Mouse (Mus musculus): ENCODE measurements around the gene Borcs8. TPM values are rescaled to one million over a fixed set of nuclear protein-coding genes. Genes with fewer than 3 reads are reported as not detected.

Gene Borcs8
- polyA plus RNA-seq, 1 experiment from 2014 or later: 42.1 TPM

DNA sequence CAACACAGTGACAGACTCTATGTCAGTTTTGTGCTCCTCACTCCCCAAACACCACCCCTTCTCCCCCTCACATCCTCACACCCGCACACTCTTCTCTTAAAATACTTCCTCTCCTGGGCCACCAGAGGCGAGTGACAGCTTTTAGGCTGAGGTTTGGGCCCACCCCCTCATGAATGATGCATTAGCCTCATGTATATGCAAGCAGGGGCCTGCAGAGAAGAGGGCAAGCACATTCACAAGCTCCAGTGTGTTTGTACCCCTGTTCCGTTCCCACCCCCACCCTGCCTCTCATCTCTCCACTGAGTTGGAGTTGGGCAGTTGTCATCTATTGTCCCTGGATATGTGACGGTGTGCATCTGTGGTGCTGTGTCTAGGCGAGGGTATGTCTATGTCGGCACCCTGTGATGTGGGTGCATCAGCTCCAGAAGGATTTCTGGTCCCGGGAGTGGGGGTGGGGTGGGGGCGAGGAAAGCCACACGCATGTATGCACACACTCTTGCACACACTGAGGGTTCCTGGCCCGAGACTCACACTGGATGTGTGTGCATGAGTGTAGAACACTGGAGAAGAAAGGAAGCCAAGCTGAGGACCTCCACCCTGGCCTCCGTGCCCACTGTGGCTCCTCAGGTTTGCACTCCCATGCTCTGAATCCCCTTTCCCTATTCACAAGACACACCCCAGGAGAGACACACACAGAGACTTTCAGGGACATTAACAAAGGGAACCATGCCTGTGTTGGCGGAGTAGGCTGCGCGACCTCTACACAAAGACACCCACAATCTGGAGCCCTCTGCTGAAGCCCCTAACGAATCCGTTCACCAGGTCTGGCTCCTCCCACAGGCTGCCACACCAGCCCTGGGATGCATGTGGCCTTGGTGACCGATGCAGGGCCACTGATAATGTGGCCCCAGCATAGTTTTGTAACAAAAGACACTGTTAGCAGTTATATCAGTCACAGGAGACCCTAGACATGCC lies 20.3 kb upstream of the Borcs8 start:
- Histone ChIP-seq H3K9me3 (replicated peaks) (no peaks in the 10 kb centered on the region), H3K4me2 (replicated peaks) (peak overlapping the region; percentile 81), H3K4me3 (peak overlapping the region; percentile 65), H3K9ac (peak overlapping the region; percentile 88), H3K36me3 (peaks cover 28% of the 10 kb centered on the region), H3K4me1 (peaks cover 27% of the 10 kb centered on the region), H3K27me3 (peaks cover 46% of the 10 kb centered on the region), H3K27ac (peak overlapping the region; percentile 98)
- 5% methylated on average over 17 of the region's 17 CpGs for WGBS
- peak; percentile 91 for ATAC-seq (ENCODE audit: low FRiP score)

DNA sequence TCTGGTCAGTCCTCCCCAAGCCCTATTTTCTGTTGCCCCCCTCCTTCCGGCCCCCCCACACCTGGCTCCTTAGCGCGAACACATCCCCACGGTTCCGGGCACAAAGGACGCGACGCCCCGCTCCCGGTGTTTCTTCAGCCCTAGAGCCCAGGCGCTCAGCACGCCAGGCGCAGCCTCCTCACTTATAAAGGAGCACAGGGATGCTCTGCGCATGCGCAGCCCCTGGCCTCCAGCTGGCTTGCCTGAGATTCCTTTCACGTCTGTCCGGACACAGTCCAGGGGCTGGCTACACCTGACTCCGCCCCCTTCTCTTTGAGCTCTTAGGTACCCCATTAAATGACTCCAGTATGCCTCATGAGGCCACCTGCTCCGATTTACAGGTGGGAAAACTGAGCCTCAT lies 18.6 kb upstream of the Borcs8 start, which contains the start of gene Ncan:
TSS of gene Ncan (minus strand) at position 207 of the 400 bp plus-strand sequence.
- H3K4me3 ChIP-seq: peak within 1 kb of the TSS; percentile 65
- 2% methylated on average over 19 of the region's 19 CpGs for WGBS
- H3K9ac ChIP-seq: peak within 1 kb of the TSS; percentile 88
- ATAC-seq (ENCODE audit: low FRiP score): peak; percentile 64
- peaks cover 11% of the 10 kb centered on the region; the same call in 1 of the 2 replicates for H3K36me3 ChIP-seq
- H3K4me1 ChIP-seq: peaks cover 27% of the 10 kb centered on the region
- H3K9me3 ChIP-seq (replicated peaks): no peaks in the 10 kb centered on the region
- H3K27ac ChIP-seq: peak within 1 kb of the TSS; percentile 98
- peak within 1 kb of the TSS; percentile 81 for H3K4me2 ChIP-seq (replicated peaks)
- peaks cover 36% of the 10 kb centered on the region for H3K27me3 ChIP-seq

DNA sequence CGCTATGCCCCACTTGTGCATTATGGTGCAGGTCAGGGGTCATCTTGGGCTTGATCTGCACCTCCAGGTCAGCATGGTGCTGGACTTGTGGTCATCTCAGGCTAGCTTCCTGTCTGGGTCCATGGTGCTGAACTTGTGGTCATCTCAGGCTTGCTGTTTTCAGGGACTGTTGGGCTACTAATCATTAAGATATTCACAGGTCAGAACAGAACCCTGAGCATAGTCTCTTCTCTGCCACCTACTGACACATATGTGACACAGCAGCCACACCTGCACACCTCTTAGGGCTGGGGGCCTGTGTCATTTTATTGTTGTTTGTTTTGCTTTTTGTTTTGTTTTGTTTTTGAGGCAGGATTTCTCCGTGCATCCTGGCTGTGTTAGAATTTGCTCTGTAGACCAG lies 16.4 kb upstream of the Borcs8 start:
- peaks cover 13% of the 10 kb centered on the region for H3K4me1 ChIP-seq
- H3K9me3 ChIP-seq (replicated peaks): no peaks in the 10 kb centered on the region
- no peak overlapping the region for H3K9ac ChIP-seq
- no peaks in the 10 kb centered on the region for H3K36me3 ChIP-seq
- H3K4me2 ChIP-seq (replicated peaks): no peak overlapping the region
- no peak overlapping the region for H3K4me3 ChIP-seq
- peaks cover 24% of the 10 kb centered on the region for H3K27me3 ChIP-seq
- WGBS: 49% methylated on average over 2 of the region's 2 CpGs
- no peak for ATAC-seq (ENCODE audit: low FRiP score)
- H3K27ac ChIP-seq: no peak overlapping the region

DNA sequence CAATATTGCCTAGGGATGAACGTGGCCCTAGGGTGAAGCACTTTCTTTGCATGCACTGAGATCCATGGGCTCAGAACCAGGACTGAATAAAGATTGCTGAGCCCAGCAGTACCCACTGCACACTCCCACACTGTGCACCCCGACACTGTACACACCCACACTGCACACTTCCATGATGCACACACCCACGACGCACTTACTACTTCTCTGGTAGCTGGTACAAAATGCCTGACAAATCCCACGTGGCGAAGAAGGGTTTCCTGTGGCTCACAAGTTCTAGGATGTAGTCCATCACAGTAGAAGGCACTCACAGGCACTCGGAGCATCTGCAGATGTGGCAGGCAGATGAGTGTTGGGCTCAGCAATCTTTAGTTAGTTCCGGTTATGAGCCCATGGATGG lies 14.3 kb upstream of the Borcs8 start:
- H3K27ac ChIP-seq: no peak overlapping the region
- H3K27me3 ChIP-seq: peaks cover 13% of the 10 kb centered on the region
- H3K36me3 ChIP-seq: no peaks in the 10 kb centered on the region
- no peaks in the 10 kb centered on the region for H3K9me3 ChIP-seq (replicated peaks)
- 65% methylated on average over 8 of the region's 8 CpGs for WGBS
- H3K4me2 ChIP-seq (replicated peaks): no peak overlapping the region
- H3K9ac ChIP-seq: no peak overlapping the region
- no peak for ATAC-seq (ENCODE audit: low FRiP score)
- peaks cover 6% of the 10 kb centered on the region for H3K4me1 ChIP-seq
- no peak overlapping the region for H3K4me3 ChIP-seq

DNA sequence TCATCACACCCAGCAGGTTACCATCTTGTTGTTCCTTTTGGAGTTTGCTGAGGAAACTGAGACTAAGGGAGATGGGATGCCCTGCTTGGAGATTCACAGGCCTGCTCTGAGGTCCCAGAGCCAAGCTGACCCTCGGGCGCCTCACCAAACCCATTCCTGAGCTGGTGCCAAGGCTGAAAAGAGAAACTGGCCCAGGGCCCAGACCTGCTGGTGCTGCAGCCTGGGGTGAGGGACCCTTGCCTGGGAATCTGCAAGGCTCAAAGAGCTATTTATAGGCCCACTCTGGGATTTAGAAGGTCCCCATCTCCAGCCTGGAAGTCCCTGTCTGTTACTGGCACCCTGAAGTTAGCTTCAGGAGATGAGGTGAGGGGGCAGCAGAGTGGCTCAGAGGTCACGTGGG lies 10.9 kb upstream of the Borcs8 start:
- WGBS: 77% methylated on average over 3 of the region's 3 CpGs
- H3K4me1 ChIP-seq: peaks cover 11% of the 10 kb centered on the region
- ATAC-seq (ENCODE audit: low FRiP score): no peak
- H3K4me2 ChIP-seq (replicated peaks): no peak overlapping the region
- H3K27ac ChIP-seq: no peak overlapping the region
- H3K9ac ChIP-seq: no peak overlapping the region
- H3K4me3 ChIP-seq: no peak overlapping the region
- peaks cover 10% of the 10 kb centered on the region for H3K27me3 ChIP-seq
- no peaks in the 10 kb centered on the region for H3K9me3 ChIP-seq (replicated peaks)
- H3K36me3 ChIP-seq: peaks cover 12% of the 10 kb centered on the region

DNA sequence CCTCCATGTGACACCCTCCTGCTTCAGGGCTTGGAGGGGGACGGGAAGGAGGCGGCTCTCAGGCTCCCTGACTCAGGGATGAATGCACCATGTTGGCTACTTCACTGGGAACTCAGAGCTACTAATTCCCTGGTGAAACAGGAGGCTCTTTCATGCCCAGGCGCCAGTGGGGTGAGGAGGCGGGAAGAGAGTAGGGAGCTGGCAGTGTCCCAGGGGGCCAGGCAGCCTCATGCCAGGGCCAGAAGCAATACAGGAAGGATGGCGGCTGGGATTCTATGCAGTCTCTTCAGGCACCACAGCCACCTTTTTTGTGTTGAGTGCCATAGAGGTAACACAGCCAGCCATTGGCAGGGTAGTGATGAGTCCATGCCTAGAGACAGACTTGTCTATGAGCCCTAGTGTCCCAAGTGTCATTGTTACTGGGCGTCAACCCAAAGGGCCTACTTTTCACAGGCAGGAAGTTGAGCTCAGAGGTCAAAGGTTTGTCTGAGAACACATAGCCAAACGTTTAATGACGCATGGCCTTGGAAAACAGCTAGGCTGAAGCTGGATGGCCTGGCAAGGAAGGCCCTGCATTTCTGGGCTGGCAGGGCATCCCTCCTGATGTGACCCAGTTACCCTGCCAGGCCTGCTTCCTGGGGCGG lies 9.9 kb upstream of the Borcs8 start:
- no peak overlapping the region for H3K27ac ChIP-seq

DNA sequence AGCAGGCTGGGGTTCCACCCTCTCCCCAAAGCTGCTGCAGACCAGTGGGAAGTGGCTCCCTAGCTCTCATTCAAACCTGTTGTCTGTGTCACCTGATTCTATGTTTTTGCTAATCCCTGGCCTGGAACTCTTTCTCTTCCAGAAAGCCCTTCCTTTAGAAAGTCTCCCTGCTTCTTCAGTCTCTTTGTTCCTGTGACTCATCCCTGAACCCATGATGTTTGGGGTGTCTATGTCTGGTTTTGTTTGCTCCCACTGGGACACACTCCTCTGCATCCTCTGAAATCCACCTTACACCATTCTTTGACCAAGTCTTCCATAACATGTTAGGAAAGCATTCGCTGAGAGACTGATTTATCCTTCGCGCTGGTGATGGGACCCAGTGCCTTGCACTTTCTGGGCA lies 9.2 kb upstream of the Borcs8 start:
- ATAC-seq (ENCODE audit: low FRiP score): no peak
- no peak overlapping the region for H3K4me2 ChIP-seq (replicated peaks)
- no peak overlapping the region for H3K4me3 ChIP-seq
- WGBS: 78% methylated on average over 3 of the region's 3 CpGs
- no peaks in the 10 kb centered on the region; the same call in 1 of the 2 replicates for H3K27me3 ChIP-seq
- peaks cover 28% of the 10 kb centered on the region for H3K36me3 ChIP-seq
- peaks cover 11% of the 10 kb centered on the region for H3K4me1 ChIP-seq
- H3K9me3 ChIP-seq (replicated peaks): no peaks in the 10 kb centered on the region
- H3K27ac ChIP-seq: no peak overlapping the region
- H3K9ac ChIP-seq: no peak overlapping the region

More for the DNA sequence above, 9.9 kb upstream of the Borcs8 start:
- Histone ChIP-seq H3K4me1 (peaks cover 11% of the 10 kb centered on the region), H3K27me3 (peaks cover 3% of the 10 kb centered on the region), H3K9ac (no peak overlapping the region), H3K4me2 (replicated peaks) (no peak overlapping the region), H3K9me3 (replicated peaks) (no peaks in the 10 kb centered on the region), H3K36me3 (peaks cover 22% of the 10 kb centered on the region), H3K4me3 (no peak overlapping the region)
- 71% methylated on average over 9 of the region's 9 CpGs for WGBS
- ATAC-seq (ENCODE audit: low FRiP score): 0 out of 2 replicates have a peak, but pooled peaks have one; percentile 24

DNA sequence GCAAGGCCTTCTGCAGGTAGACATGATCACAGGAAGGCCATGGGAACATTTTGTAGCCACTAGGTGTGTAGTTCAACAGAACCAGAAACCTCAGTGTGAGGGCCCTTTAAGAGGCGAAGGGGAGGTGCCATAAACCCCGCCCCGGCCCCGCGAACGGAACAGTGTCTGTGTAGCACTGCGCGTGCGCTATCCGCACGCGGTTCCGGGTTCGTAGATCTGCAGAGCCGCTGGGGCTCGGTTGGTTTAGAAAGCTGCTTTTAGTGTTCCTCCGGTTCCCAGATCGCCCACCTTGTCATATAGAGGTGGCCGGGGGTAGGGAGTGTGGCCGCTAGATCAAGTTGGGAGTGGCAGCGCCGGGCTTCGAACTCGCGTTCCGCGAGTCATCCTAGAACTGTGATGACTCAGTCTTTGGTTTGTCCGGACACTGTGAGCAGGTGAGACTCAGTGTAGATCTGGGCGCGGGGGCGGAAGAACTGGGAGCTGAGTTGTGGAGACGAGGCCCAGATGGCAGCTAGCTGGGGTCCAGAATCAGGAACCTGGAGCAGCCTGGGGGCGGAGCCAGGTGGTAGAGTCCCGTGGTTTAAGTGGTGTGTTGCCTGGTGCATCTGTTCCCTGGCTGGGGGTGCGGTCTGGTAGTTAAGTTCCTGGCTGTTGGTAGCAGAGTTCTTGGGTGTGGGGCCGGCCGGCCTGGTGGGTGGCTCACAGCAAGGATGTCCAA lies 8.0 kb upstream of the Borcs8 start, which contains the start of gene Nr2c2ap:
TSS of gene Nr2c2ap (plus strand) at position 168 of the 718 bp plus-strand sequence.
- ATAC-seq (ENCODE audit: low FRiP score): peak; percentile 87

DNA sequence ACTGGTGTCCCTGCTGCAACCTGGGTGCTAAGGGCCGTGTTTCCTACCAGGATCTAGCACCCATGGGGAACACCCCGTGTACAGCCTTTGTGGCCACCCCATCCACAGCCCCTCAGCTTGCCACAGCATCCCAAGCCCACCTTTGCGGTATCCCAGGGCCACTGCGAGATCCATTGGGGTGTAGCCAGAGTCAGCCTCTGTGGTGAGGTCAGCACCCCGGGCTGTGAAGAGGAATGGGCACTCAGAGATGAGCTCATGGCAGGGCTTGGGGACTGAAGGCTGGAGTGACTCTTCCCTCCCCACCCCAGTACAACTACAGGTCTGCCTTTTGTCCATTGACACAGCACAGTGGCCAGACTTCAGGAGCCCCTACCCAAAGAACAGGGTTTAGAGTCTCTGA lies 5.2 kb upstream of the Borcs8 start:
- Histone ChIP-seq H3K27me3 (no peaks in the 10 kb centered on the region), H3K9ac (no peak overlapping the region), H3K4me2 (replicated peaks) (no peak overlapping the region), H3K36me3 (peaks cover 46% of the 10 kb centered on the region), H3K9me3 (replicated peaks) (no peaks in the 10 kb centered on the region), H3K27ac (no peak overlapping the region), H3K4me1 (peaks cover 20% of the 10 kb centered on the region), H3K4me3 (no peak overlapping the region)
- no peak for ATAC-seq (ENCODE audit: low FRiP score)
- WGBS: 94% methylated on average over 5 of the region's 5 CpGs

More for the DNA sequence above, 8.0 kb upstream of the Borcs8 start, which contains the start of gene Nr2c2ap:
- peak within 1 kb of the TSS; percentile 65 for H3K4me3 ChIP-seq
- peaks cover 11% of the 10 kb centered on the region for H3K4me1 ChIP-seq
- H3K9me3 ChIP-seq (replicated peaks): no peaks in the 10 kb centered on the region
- no peaks in the 10 kb centered on the region for H3K27me3 ChIP-seq
- peaks cover 41% of the 10 kb centered on the region for H3K36me3 ChIP-seq
- 2% methylated on average over 37 of the region's 37 CpGs for WGBS
- peak within 1 kb of the TSS; percentile 59 for H3K9ac ChIP-seq
- no peak within 1 kb of the TSS for H3K27ac ChIP-seq
- H3K4me2 ChIP-seq (replicated peaks): peak within 1 kb of the TSS; percentile 66

DNA sequence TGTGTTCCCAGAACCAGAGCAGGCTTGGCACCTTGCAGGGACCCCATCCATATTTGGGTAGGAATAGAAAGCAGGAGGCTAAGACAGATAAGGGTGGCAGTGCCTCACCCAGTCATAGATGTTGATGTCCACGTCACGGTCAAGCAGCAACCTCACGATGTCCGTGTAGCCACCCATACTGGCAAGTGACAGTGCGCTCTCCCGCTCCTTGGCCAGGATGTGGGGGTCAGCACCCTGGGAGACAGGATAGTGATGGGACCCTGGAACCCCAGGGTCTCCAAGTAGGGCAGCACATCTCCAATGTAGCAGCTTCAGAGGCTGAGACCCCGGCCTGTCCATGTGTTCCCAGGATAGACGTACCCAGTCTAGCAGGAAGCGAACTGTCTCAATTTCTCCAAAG lies 4.4 kb upstream of the Borcs8 start:
- no peaks in the 10 kb centered on the region for H3K27me3 ChIP-seq
- H3K27ac ChIP-seq: no peak overlapping the region
- peaks cover 20% of the 10 kb centered on the region for H3K4me1 ChIP-seq
- no peak overlapping the region for H3K4me3 ChIP-seq
- 96% methylated on average over 9 of the region's 9 CpGs for WGBS
- H3K36me3 ChIP-seq: peaks cover 46% of the 10 kb centered on the region
- no peak for ATAC-seq (ENCODE audit: low FRiP score)
- no peaks in the 10 kb centered on the region for H3K9me3 ChIP-seq (replicated peaks)
- H3K9ac ChIP-seq: no peak overlapping the region
- H3K4me2 ChIP-seq (replicated peaks): no peak overlapping the region

DNA sequence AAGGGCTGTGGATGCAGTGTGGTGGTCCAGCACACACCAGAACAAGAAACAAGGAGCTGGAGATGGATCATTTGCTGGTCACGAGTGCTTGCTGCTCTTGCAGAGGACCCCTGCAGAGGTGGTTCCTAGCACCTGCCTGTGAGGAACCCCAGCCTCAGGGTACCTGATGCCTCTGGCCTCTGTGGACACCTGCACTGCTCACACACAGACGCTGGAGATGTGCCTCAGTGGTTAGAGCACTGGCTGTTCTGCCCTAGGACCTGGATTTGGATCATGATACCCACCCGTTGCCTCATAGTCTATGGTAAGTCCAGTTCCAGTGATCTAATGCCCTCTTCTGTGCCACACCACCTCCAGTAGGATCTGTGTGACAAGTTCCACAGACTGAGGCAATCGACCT lies 2.7 kb upstream of the Borcs8 start:
- Histone ChIP-seq H3K9me3 (replicated peaks) (no peaks in the 10 kb centered on the region), H3K36me3 (peaks cover 46% of the 10 kb centered on the region), H3K27me3 (no peaks in the 10 kb centered on the region), H3K4me1 (peaks cover 27% of the 10 kb centered on the region), H3K4me2 (replicated peaks) (no peak overlapping the region), H3K4me3 (no peak overlapping the region), H3K27ac (no peak overlapping the region), H3K9ac (no peak overlapping the region)
- no peak for ATAC-seq (ENCODE audit: low FRiP score)
- WGBS: 91% methylated on average over 4 of the region's 4 CpGs

DNA sequence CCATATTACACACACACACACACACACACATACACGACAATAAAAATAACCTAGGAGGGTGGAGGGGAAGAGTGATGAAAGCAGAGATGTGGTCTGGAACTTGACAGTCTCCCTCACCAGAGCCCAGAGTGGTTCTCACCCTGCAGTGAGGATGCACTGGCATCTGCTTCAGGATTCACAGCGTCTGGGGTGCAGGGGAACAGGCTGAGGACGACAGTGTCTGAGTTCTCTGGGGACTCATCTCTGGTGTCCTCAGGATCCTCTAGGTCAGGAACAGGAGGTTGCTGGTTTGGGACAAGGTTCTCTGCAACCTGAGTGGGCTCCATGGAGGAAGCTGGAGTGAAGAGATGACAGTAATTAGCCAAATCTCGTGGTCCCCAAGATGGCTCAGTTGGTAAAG lies 1.4 kb upstream of the Borcs8 start:
- Histone ChIP-seq H3K27me3 (no peaks in the 10 kb centered on the region), H3K4me3 (peak overlapping the region; percentile 73), H3K9ac (peak overlapping the region; percentile 41), H3K36me3 (peaks cover 50% of the 10 kb centered on the region), H3K27ac (no peak overlapping the region), H3K4me2 (replicated peaks) (peak overlapping the region; percentile 83), H3K4me1 (peaks cover 21% of the 10 kb centered on the region), H3K9me3 (replicated peaks) (no peaks in the 10 kb centered on the region)
- 79% methylated on average over 4 of the region's 4 CpGs for WGBS
- ATAC-seq (ENCODE audit: low FRiP score): no peak
